In genomic region chrX:160502048-160503041, GRCm38 (mm10) we compare ENCODE assay signal across 8 mouse cellular contexts. TPM values are rescaled to one million over a fixed set of nuclear protein-coding genes. Genes with fewer than 3 reads are reported as not detected.
DNase-seq lines count a peak whose midpoint lies in the region; ATAC-seq lines count a peak whose summit lies in the region.

Phka2 (plus strand) TSS chrX:160502166.

- H3K9ac ChIP-seq in heart, embryonic 13.5 days = peak within 1 kb of the TSS; percentile 81
- peak within 1 kb of the TSS; percentile 67 for H3K9ac ChIP-seq in liver, embryonic 12.5 days
- peak within 1 kb of the TSS; percentile 29; the same call in 1 of the 2 replicates for H3K9ac ChIP-seq in stomach, embryonic 15.5 days

- H3K27ac ChIP-seq in heart, embryonic 13.5 days (replicated peaks) = peak within 1 kb of the TSS; percentile 90
- H3K27ac ChIP-seq in liver, embryonic 12.5 days = peak within 1 kb of the TSS; percentile 82
- H3K27ac ChIP-seq in stomach, embryonic 15.5 days = peak within 1 kb of the TSS; percentile 89

- H3K9me3 ChIP-seq in heart, embryonic 13.5 days = no peaks in the 10 kb centered on the region
- no peaks in the 10 kb centered on the region for H3K9me3 ChIP-seq in liver, embryonic 12.5 days (replicated peaks)
- no peaks in the 10 kb centered on the region for H3K9me3 ChIP-seq in stomach, embryonic 15.5 days

- H3K4me1 ChIP-seq in heart, embryonic 13.5 days = peaks cover 4% of the 10 kb centered on the region
- peaks cover 19% of the 10 kb centered on the region; the same call in 1 of the 2 replicates for H3K4me1 ChIP-seq in liver, embryonic 12.5 days
- 0 out of 2 replicates have a peak, but pooled peaks cover 3% of the 10 kb centered on the region for H3K4me1 ChIP-seq in stomach, embryonic 15.5 days

- H3K36me3 ChIP-seq in heart, embryonic 13.5 days = no peaks in the 10 kb centered on the region
- H3K36me3 ChIP-seq in liver, embryonic 12.5 days = no peaks in the 10 kb centered on the region
- no peaks in the 10 kb centered on the region for H3K36me3 ChIP-seq in stomach, embryonic 15.5 days

- peak within 1 kb of the TSS; percentile 68 for H3K4me3 ChIP-seq in heart, embryonic 13.5 days
- H3K4me3 ChIP-seq in liver, embryonic 12.5 days = peak within 1 kb of the TSS; percentile 67
- peak within 1 kb of the TSS; percentile 59 for H3K4me3 ChIP-seq in stomach, embryonic 15.5 days (replicated peaks)

- H3K27me3 ChIP-seq in heart, embryonic 13.5 days (replicated peaks) = 0 out of 2 replicates have a peak, but pooled peaks cover 2% of the 10 kb centered on the region
- peaks cover 13% of the 10 kb centered on the region; the same call in 1 of the 2 replicates for H3K27me3 ChIP-seq in liver, embryonic 12.5 days (replicated peaks)
- H3K27me3 ChIP-seq in stomach, embryonic 15.5 days (replicated peaks) = no peaks in the 10 kb centered on the region

- peak; percentile 98 for ATAC-seq in erythroid progenitor cell, adult 5-6 weeks (replicated peaks; ENCODE audit: low FRiP score, poor library complexity, severe bottlenecking)
- peak; percentile 92 for ATAC-seq in heart, embryonic 13.5 days (ENCODE audit: extremely low read depth, insufficient number of reproducible peaks, low FRiP score, low TSS enrichment)
- peak; percentile 97 for ATAC-seq in liver, embryonic 12.5 days
- ATAC-seq in stomach, embryonic 15.5 days (ENCODE audit: insufficient read depth, low FRiP score, low read depth) = peak; percentile 98

- peak within 1 kb of the TSS; percentile 73 for H3K4me2 ChIP-seq in heart, embryonic 13.5 days
- peak within 1 kb of the TSS; percentile 72 for H3K4me2 ChIP-seq in liver, embryonic 12.5 days
- H3K4me2 ChIP-seq in stomach, embryonic 15.5 days = peak within 1 kb of the TSS; percentile 54

- 8% methylated on average over 60 of the region's 61 CpGs for WGBS in heart, embryonic 13.5 days
- WGBS in liver, embryonic 12.5 days (ENCODE audit: insufficient replicate concordance) = 9% methylated on average over 55 of the region's 61 CpGs
- 17% methylated on average over 61 of the region's 61 CpGs for WGBS in stomach, embryonic 15.5 days

- peak; percentile 90 for DNase-seq in CD4-positive helper T cell, adult 2 months (ENCODE audit: low read depth, low spot score)
- peak; percentile 65 for DNase-seq in brain, embryonic 18.5 days (ENCODE audit: low read depth, low spot score)
- DNase-seq in kidney, postnatal 10 days = peak; percentile 91
- DNase-seq in natural killer cell, adult 2 months (ENCODE audit: low spot score in 2 of 2) = peak; percentile 75 to 84

RNA-seq across cellular contexts. Expression of gene Phka2, which starts in this region (rescaled TPM):
- total RNA-seq in erythroid progenitor cell, adult 5-6 weeks (2015; ENCODE audit: low replicate concordance) = 31.4 and 41.1 TPM in 2 replicates
- 21.6 and 32.7 TPM in 2 replicates for total RNA-seq in erythroid progenitor cell, adult 5-6 weeks (2017; ENCODE audit: low replicate concordance)
- 19.0 and 20.9 TPM in 2 replicates for polyA plus RNA-seq in heart, embryonic 13.5 days (2015; fragmentation: Nextera tagmentation; extraction: Ambion mirVana)
- polyA plus RNA-seq in liver, embryonic 12.5 days (2016; fragmentation: Nextera tagmentation; extraction: Ambion mirVana) = 12.5 and 12.8 TPM in 2 replicates
- polyA plus RNA-seq in stomach, embryonic 15.5 days (2015; fragmentation: Nextera tagmentation; extraction: Ambion mirVana) = 13.3 and 14.1 TPM in 2 replicates

Comparison
In these comparisons a context has a peak if more than half of its experiments do, and no peak if none do; other contexts are left out.
1. Peak in every context shown above with its lines: DNase-seq, ATAC-seq, H3K4me3 ChIP-seq and H3K27ac ChIP-seq.
2. H3K9ac ChIP-seq: peak in every context shown above with its lines; median percentile 81 in heart, embryonic 13.5 days; 67 in liver, embryonic 12.5 days; 29 in stomach, embryonic 15.5 days.